Comparison of ENCODE assay signal across 8 mouse cellular contexts in genomic region chr1:178187216-178187791, GRCm38 (mm10). TPM values are rescaled to one million over a fixed set of nuclear protein-coding genes. Genes with fewer than 3 reads are reported as not detected.
DNase-seq lines count a peak whose midpoint lies in the region; ATAC-seq and TF ChIP-seq lines count a peak whose summit lies in the region.
"Not testable (repeated sequence)": the region's sequence is repeated elsewhere in the genome, so short reads cannot be mapped to it uniquely, and the experiment has no call there.

Desi2 (plus strand) TSS chr1:178187417.

- not testable (repeated sequence) for TF ChIP-seq CTCF in CH12.LX (conservative IDR thresholded peaks at IDR 0.05 in 1 of 2, IDR thresholded peaks at IDR 0.05 in 1 of 2; ENCODE audit: low read depth in 2 of 2, low read length in 2 of 2)

- H3K27ac ChIP-seq in CH12.LX (ENCODE audit: insufficient read depth, low read depth): peak within 1 kb of the TSS; percentile 54; the same call in 1 of the 2 replicates
- H3K27ac ChIP-seq in forebrain, embryonic 11.5 days (ENCODE audit: low read depth, low read length); neural tube, embryonic 12.5 days: not testable (repeated sequence)
- peak within 1 kb of the TSS; percentile 89 for H3K27ac ChIP-seq in heart, embryonic 16.5 days (ENCODE audit: low read length)
- peak within 1 kb of the TSS; percentile 72 for H3K27ac ChIP-seq in liver, embryonic 15.5 days (replicated peaks)

- dilution Hi-C loops in CH12.LX (cut with MboI; ENCODE audit: extremely low pct_ligation_motif_present, extremely low pct_unique_long_range_greater_than_20kb, low sequenced_read_pairs): not testable (repeated sequence)

- not testable (repeated sequence) for H3K36me3 ChIP-seq in CH12.LX (replicated peaks in 1 of 2; ENCODE audit: control insufficient read depth in 1 of 2, insufficient read depth in 1 of 2, low read length in 1 of 2); forebrain, embryonic 11.5 days (ENCODE audit: control insufficient read depth, insufficient read depth, low read length); heart, embryonic 16.5 days (ENCODE audit: control insufficient read depth, insufficient read depth); liver, embryonic 15.5 days (replicated peaks); neural tube, embryonic 12.5 days

- in situ Hi-C loops in CH12.LX (cut with MboI; ENCODE audit: low pct_ligation_motif_present, low pct_unique_long_range_greater_than_20kb, low sequenced_read_pairs): not testable (repeated sequence)

- peak; percentile 96 for DNase-seq in CH12.LX (ENCODE audit: extremely low read depth)
- peak; percentile 81 for DNase-seq in c-Kit-positive CD71-positive TER-119-negative erythroid progenitor cells, embryonic 14.5 days (ENCODE audit: low read depth)
- DNase-seq in forebrain, embryonic 11.5 days (ENCODE audit: low spot score): peak; percentile 95
- DNase-seq in kidney, postnatal 36 days: peak; percentile 92 to 98
- DNase-seq in telencephalon, adult 2 months (ENCODE audit: low read depth, low spot score): peak; percentile 99

- peak; percentile 79 for TF ChIP-seq POLR2A in CH12.LX (IDR thresholded peaks at IDR 0.05; ENCODE audit: low read depth, low read length)

- not testable (repeated sequence) for H3K79me2 ChIP-seq in CH12.LX (replicated peaks; ENCODE audit: control insufficient read depth, extremely low read depth, insufficient read depth, poor library complexity, severe bottlenecking)

- H3K9ac ChIP-seq in CH12.LX (ENCODE audit: insufficient read depth, low read depth): peak within 1 kb of the TSS; percentile 67; the same call in 1 of the 2 replicates
- H3K9ac ChIP-seq in forebrain, embryonic 11.5 days (ENCODE audit: low read length): peak within 1 kb of the TSS; percentile 20; the same call in 1 of the 2 replicates
- peak within 1 kb of the TSS; percentile 80 for H3K9ac ChIP-seq in heart, embryonic 16.5 days (ENCODE audit: low read length)
- peak within 1 kb of the TSS; percentile 69 for H3K9ac ChIP-seq in liver, embryonic 15.5 days
- peak within 1 kb of the TSS; percentile 49; the same call in 1 of the 2 replicates for H3K9ac ChIP-seq in neural tube, embryonic 12.5 days

- WGBS in forebrain, embryonic 11.5 days: under 1% methylated on average over 33 of the region's 37 CpGs
- under 1% methylated on average over 37 of the region's 37 CpGs for WGBS in heart, embryonic 16.5 days
- under 1% methylated on average over 37 of the region's 37 CpGs for WGBS in liver, embryonic 15.5 days (ENCODE audit: insufficient replicate concordance)
- WGBS in neural tube, embryonic 12.5 days: under 1% methylated on average over 37 of the region's 37 CpGs

- not testable (repeated sequence) for TF ChIP-seq RAD21 in CH12.LX (IDR thresholded peaks at IDR 0.05; ENCODE audit: low read depth, low read length)

- peaks cover 0 to 26% of the 10 kb centered on the region in 2 experiments; a peak in 2 of 4 replicates for H3K4me1 ChIP-seq in CH12.LX (ENCODE audit: control insufficient read depth in 1 of 2, insufficient read depth in 2 of 2)
- not testable (repeated sequence) for H3K4me1 ChIP-seq in forebrain, embryonic 11.5 days (replicated peaks; ENCODE audit: control insufficient read depth, insufficient read depth, low read length); heart, embryonic 16.5 days (ENCODE audit: control insufficient read depth, insufficient read depth, low read length); neural tube, embryonic 12.5 days
- H3K4me1 ChIP-seq in liver, embryonic 15.5 days (replicated peaks): peaks cover 17% of the 10 kb centered on the region

- not testable (repeated sequence) for TF ChIP-seq EP300 in CH12.LX (IDR thresholded peaks at IDR 0.05; ENCODE audit: low read length)

- peak within 1 kb of the TSS; percentile 80; the same call in 1 of the 2 replicates for H3K4me2 ChIP-seq in CH12.LX (ENCODE audit: insufficient read depth, low read depth, poor library complexity, severe bottlenecking)
- peak within 1 kb of the TSS; percentile 46 for H3K4me2 ChIP-seq in forebrain, embryonic 11.5 days (ENCODE audit: low read depth, low read length, severe bottlenecking)
- H3K4me2 ChIP-seq in heart, embryonic 16.5 days (ENCODE audit: low read depth, low read length): peak within 1 kb of the TSS; percentile 72
- H3K4me2 ChIP-seq in liver, embryonic 15.5 days: peak within 1 kb of the TSS; percentile 93
- peak within 1 kb of the TSS; percentile 57 for H3K4me2 ChIP-seq in neural tube, embryonic 12.5 days (replicated peaks)

- H3K9me3 ChIP-seq in CH12.LX (replicated peaks; ENCODE audit: low read length); forebrain, embryonic 11.5 days (ENCODE audit: control insufficient read depth, low read length); heart, embryonic 16.5 days (replicated peaks; ENCODE audit: control insufficient read depth, low read length); liver, embryonic 15.5 days (replicated peaks); neural tube, embryonic 12.5 days: not testable (repeated sequence)

- H3K4me3 ChIP-seq in CH12.LX (replicated peaks in 1 of 3; ENCODE audit: low read depth in 2 of 3, low read length in 2 of 3, poor library complexity in 1 of 3): peak within 1 kb of the TSS; percentile 52 to 82 (median 70)
- peak within 1 kb of the TSS; percentile 50 for H3K4me3 ChIP-seq in forebrain, embryonic 11.5 days (ENCODE audit: low read depth, low read length)
- peak within 1 kb of the TSS; percentile 76 for H3K4me3 ChIP-seq in heart, embryonic 16.5 days (ENCODE audit: low read length)
- peak within 1 kb of the TSS; percentile 72 for H3K4me3 ChIP-seq in liver, embryonic 15.5 days (replicated peaks)
- H3K4me3 ChIP-seq in neural tube, embryonic 12.5 days: peak within 1 kb of the TSS; percentile 63

- ATAC-seq in forebrain, embryonic 11.5 days (replicated peaks; ENCODE audit: low FRiP score): peak; percentile 99
- peak; percentile 99 for ATAC-seq in heart, embryonic 16.5 days (replicated peaks; ENCODE audit: extremely low read depth, insufficient read depth, low FRiP score)
- ATAC-seq in liver, embryonic 15.5 days (ENCODE audit: insufficient read depth): peak; percentile 98
- ATAC-seq in neural tube, embryonic 12.5 days (ENCODE audit: low FRiP score, low read depth): peak; percentile 98

- H3K27me3 ChIP-seq in CH12.LX (replicated peaks); forebrain, embryonic 11.5 days (ENCODE audit: control insufficient read depth, insufficient read depth, low read length); heart, embryonic 16.5 days (ENCODE audit: control insufficient read depth, insufficient read depth, low read length); liver, embryonic 15.5 days; neural tube, embryonic 12.5 days (replicated peaks): not testable (repeated sequence)

TF ChIP-seq in CH12.LX, 34 proteins besides CTCF, POLR2A, EP300 and RAD21:
- TF ChIP-seq BHLHE40 (IDR thresholded peaks at IDR 0.05; ENCODE audit: low read depth, low read length) (peak; percentile 27; the same call in 1 of the 2 replicates), ZMIZ1 (IDR thresholded peaks at IDR 0.05; ENCODE audit: low read depth, low read length) (peak; percentile 77; the same call in 1 of the 2 replicates), GABPA (IDR thresholded peaks at IDR 0.05; ENCODE audit: insufficient replicate concordance, low read depth, low read length) (peak; percentile 64; the same call in 1 of the 2 replicates), MYC (IDR thresholded peaks at IDR 0.05; ENCODE audit: low read depth, low read length) (peak; percentile 10; the same call in 1 of the 2 replicates), MAX (IDR thresholded peaks at IDR 0.05; ENCODE audit: low read length) (peak; percentile 33; the same call in 1 of the 2 replicates), MXI1 (IDR thresholded peaks at IDR 0.05; ENCODE audit: low read depth, low read length) (peak; percentile 70), ELF1 (IDR thresholded peaks at IDR 0.05; ENCODE audit: low read depth, low read length) (peak; percentile 80), CHD2 (IDR thresholded peaks at IDR 0.05; ENCODE audit: low read length) (peak; percentile 64), TCF12 (IDR thresholded peaks at IDR 0.05; ENCODE audit: low read depth, low read length) (peak; percentile 65), POLR2AphosphoS2 (IDR thresholded peaks at IDR 0.05; ENCODE audit: low read depth, low read length) (peak; percentile 78; the same call in 1 of the 2 replicates), NRF1 (IDR thresholded peaks at IDR 0.05; ENCODE audit: low read depth, low read length) (peak; percentile 79), NELFE (IDR thresholded peaks at IDR 0.05; ENCODE audit: low read depth, low read length) (peak; percentile 84), KAT2A (IDR thresholded peaks at IDR 0.05; ENCODE audit: insufficient replicate concordance, low read length) (peak; percentile 97), SIN3A (IDR thresholded peaks at IDR 0.05; ENCODE audit: low read length) (peak; percentile 65), MEF2A (IDR thresholded peaks at IDR 0.05; ENCODE audit: borderline replicate concordance, low read depth, low read length) (0 out of 2 replicates have a peak, but pooled peaks have one; percentile 27), E2F4 (IDR thresholded peaks at IDR 0.05; ENCODE audit: insufficient replicate concordance, low read depth, low read length) (0 out of 2 replicates have a peak, but pooled peaks have one; percentile 56), TBP (conservative IDR thresholded peaks at IDR 0.05; ENCODE audit: low read depth, low read length) (peak; percentile 85), HCFC1 (IDR thresholded peaks at IDR 0.05; ENCODE audit: low read depth, low read length) (peak; percentile 92), USF1 (IDR thresholded peaks at IDR 0.05; ENCODE audit: low read depth, low read length) (peak; percentile 59)

RNA-seq across cellular contexts. Expression of gene Desi2, which starts in this region (rescaled TPM):
- total RNA-seq in CH12.LX (2012; rRNA removed) (10.4 and 11.1 TPM in 2 replicates), CH12.LX (2014; rRNA removed) (31.2 and 32.9 TPM in 2 replicates)
- polyA plus RNA-seq in CH12.LX (2012; ENCODE audit: insufficient read length, low read depth): 11.7 and 14.7 TPM in 2 replicates
- polyA plus RNA-seq in forebrain, embryonic 11.5 days (2014; fragmentation: Nextera tagmentation; extraction: Ambion mirVana): 17.6 and 20.2 TPM in 2 replicates
- polyA plus RNA-seq in heart, embryonic 16.5 days (2015; fragmentation: Nextera tagmentation; extraction: Ambion mirVana): 20.6 and 21.2 TPM in 2 replicates
- polyA plus RNA-seq in liver, embryonic 15.5 days (2015; fragmentation: Nextera tagmentation; extraction: Ambion mirVana): 8.0 and 8.6 TPM in 2 replicates
- 20.0 and 21.0 TPM in 2 replicates for polyA plus RNA-seq in neural tube, embryonic 12.5 days (2016; fragmentation: Nextera tagmentation; extraction: Ambion mirVana)

Comparison
In these comparisons a context has a peak if more than half of its experiments do, and no peak if none do; other contexts are left out.
1. H3K9ac ChIP-seq: peak in every context shown above with its lines; median percentile 80 in heart, embryonic 16.5 days; 69 in liver, embryonic 15.5 days; 67 in CH12.LX; 49 in neural tube, embryonic 12.5 days; 20 in forebrain, embryonic 11.5 days.